Mouse (Mus musculus) testis, adult 10 weeks (tissue): ENCODE measurements around the gene Rsph6a. TPM values are rescaled to one million over a fixed set of nuclear protein-coding genes. Genes with fewer than 3 reads are reported as not detected.

Source experiments
- polyA plus RNA-seq: library from polyadenylated mRNA; stranded (reverse); fragments of 350-450 nt; fragmentation: Illumina TruSeq; extraction: RNeasy Lipid Tissue Mini Kit (QIAGEN cat#74804); gene quantifications from one replicate; pipeline ENCODE4 v1.2.3, GENCODE M21; 2014; ENCODE audit warnings: low read depth, low replicate concordance

Rsph6a gene
- 9.7 TPM for polyA plus RNA-seq

GRCm38 (mm10) chr7:19054047-19054776 lies at the start of gene Rsph6a:
Gene Rsph6a (plus strand): TSS chr7:19054690.

GRCm38 (mm10) chr7:19023357-19023814 lies 31.1 kb upstream of the Rsph6a start, which contains the start of gene Foxa3:
Gene Foxa3 (minus strand): TSS chr7:19023538.

GRCm38 (mm10) chr7:19024096-19024506 lies 30.4 kb upstream of the Rsph6a start, which contains the start of gene Sympk:
Gene Sympk (plus strand): TSS chr7:19024377.

GRCm38 (mm10) chr7:19075723-19076585 lies 21.5 kb downstream of the Rsph6a start, which contains the start of gene Dmwd:
Gene Dmwd (plus strand): TSS chr7:19076227.

GRCm38 (mm10) chr7:19083701-19084100 lies 29.2 kb downstream of the Rsph6a start, which contains the start of gene Dmpk:
Gene Dmpk (plus strand): TSS chr7:19083849.

GRCm38 (mm10) chr7:19094471-19094825 lies 40.0 kb downstream of the Rsph6a start, which contains the start of gene Six5:
Gene Six5 (plus strand): TSS chr7:19094594.

GRCm38 (mm10) chr7:19118028-19118771 lies 63.7 kb downstream of the Rsph6a start, which contains the start of gene Gm4969:
Gene Gm4969 (minus strand): TSS chr7:19118368.

GRCm38 (mm10) chr7:19119631-19120429 lies 65.3 kb downstream of the Rsph6a start, which contains the start of gene Fbxo46:
Gene Fbxo46 (plus strand): TSS chr7:19119859.

Other genes starting within 250 kb of the Rsph6a start
- gene Psg17, start 233.1 kb upstream of the Rsph6a start, polyA plus RNA-seq = 1.5 TPM
- gene Mill2, start 214.7 kb upstream of the Rsph6a start, polyA plus RNA-seq = 1.1 TPM
- not detected for gene Pglyrp1, start 183.4 kb upstream of the Rsph6a start, polyA plus RNA-seq
- gene Ccdc61, start 144.3 kb upstream of the Rsph6a start, polyA plus RNA-seq = 2.5 TPM
- 0.66 TPM for gene Nova2, start 128.8 kb upstream of the Rsph6a start, polyA plus RNA-seq
- not detected for gene Nanos2, start 67.3 kb upstream of the Rsph6a start, polyA plus RNA-seq
- 1.3 TPM for gene Mypop, start 63.4 kb upstream of the Rsph6a start, polyA plus RNA-seq
- 0.39 TPM for gene Irf2bp1, start 50.6 kb upstream of the Rsph6a start, polyA plus RNA-seq
- 0.42 TPM for gene Foxa3, start 31.2 kb upstream of the Rsph6a start, polyA plus RNA-seq
- gene Sympk, start 30.3 kb upstream of the Rsph6a start, polyA plus RNA-seq = 12.0 TPM
- 2.8 TPM for gene Dmwd, start 21.5 kb downstream of the Rsph6a start, polyA plus RNA-seq
- 2.4 TPM for gene Dmpk, start 29.2 kb downstream of the Rsph6a start, polyA plus RNA-seq
- 0.25 TPM for gene Six5, start 39.9 kb downstream of the Rsph6a start, polyA plus RNA-seq
- 5.8 TPM for gene Gm4969, start 63.7 kb downstream of the Rsph6a start, polyA plus RNA-seq
- 0.88 TPM for gene Fbxo46, start 65.2 kb downstream of the Rsph6a start, polyA plus RNA-seq
- gene Qpctl, start 94.6 kb downstream of the Rsph6a start, polyA plus RNA-seq = 3.1 TPM
- 5.1 TPM for gene Snrpd2, start 95.0 kb downstream of the Rsph6a start, polyA plus RNA-seq
- gene Gipr, start 111.4 kb downstream of the Rsph6a start, polyA plus RNA-seq = 3.4 TPM
- gene Eml2, start 121.7 kb downstream of the Rsph6a start, polyA plus RNA-seq = 0.31 TPM
- 2.3 TPM for gene Gpr4, start 157.8 kb downstream of the Rsph6a start, polyA plus RNA-seq
- 3.4 TPM for gene Opa3, start 173.6 kb downstream of the Rsph6a start, polyA plus RNA-seq
- 50.9 TPM for gene Vasp, start 217.1 kb downstream of the Rsph6a start, polyA plus RNA-seq
- gene Ppm1n, start 225.4 kb downstream of the Rsph6a start, polyA plus RNA-seq = not detected
- 0.62 TPM for gene Rtn2, start 227.9 kb downstream of the Rsph6a start, polyA plus RNA-seq